Mouse (Mus musculus) midbrain, embryonic 13.5 days (tissue): ENCODE results near the gene Nsun2. TPM values are rescaled to one million over a fixed set of nuclear protein-coding genes. Genes with fewer than 3 reads are reported as not detected.
"Not testable (repeated sequence)": the region's sequence is repeated elsewhere in the genome, so short reads cannot be mapped to it uniquely, and the experiment has no call there.

ENCODE experiments used
- ATAC-seq: fragments of 200-750 bp; cut with Nextera tagmentation; 2 replicates; pipeline ENCODE4 v1.8.0; 2017; ENCODE audit warnings: mild to moderate bottlenecking, moderate TSS enrichment, moderate library complexity
- H3K27ac ChIP-seq: fragments of 300-500 bp; sonication (generic); 2 replicates; pipeline ENCODE4 v1.5.1; 2015; ENCODE audit warnings: inconsistent platforms, mild to moderate bottlenecking, moderate library complexity
- H3K27me3 ChIP-seq: fragments of 300-500 bp; sonication (generic); 2 replicates; pipeline ENCODE4 v1.6.1; 2015; ENCODE audit warnings: mild to moderate bottlenecking, inconsistent platforms
- H3K36me3 ChIP-seq: fragments of 300-500 bp; sonication (generic); 2 replicates; pipeline ENCODE4 v1.6.1; 2015; ENCODE audit warnings: mild to moderate bottlenecking, inconsistent platforms
- H3K4me1 ChIP-seq: fragments of 300-500 bp; sonication (generic); replicated peaks from 2 replicates; pipeline ENCODE4 v1.6.1; 2015; ENCODE audit warnings: inconsistent platforms
- H3K4me2 ChIP-seq: fragments of 300-500 bp; sonication (generic); replicated peaks from 2 replicates; pipeline ENCODE4 v1.6.1; 2015; ENCODE audit warnings: moderate library complexity, mild to moderate bottlenecking, inconsistent platforms
- H3K4me3 ChIP-seq: fragments of 300-500 bp; sonication (generic); replicated peaks from 2 replicates; pipeline ENCODE4 v1.5.1; 2015; ENCODE audit warnings: mild to moderate bottlenecking, inconsistent platforms
- H3K9ac ChIP-seq: fragments of 300-500 bp; sonication (generic); replicated peaks from 2 replicates; pipeline ENCODE4 v1.6.1; 2015; ENCODE audit warnings: mild to moderate bottlenecking, inconsistent platforms
- H3K9me3 ChIP-seq: fragments of 300-500 bp; sonication (generic); 2 replicates; pipeline ENCODE4 v1.6.1; 2016; ENCODE audit warnings: mild to moderate bottlenecking, inconsistent platforms
- WGBS: fragments of 180-500 bp; shearing (Covaris S2); methylation state at CpG from one replicate; pipeline ENCODE4 v1.1.7; 2015; 5-methylcytosine and 5-hydroxymethylcytosine counted together
- polyA plus RNA-seq: library from polyadenylated mRNA; unstranded; fragments of >200 nt; fragmentation: Nextera tagmentation; extraction: Ambion mirVana; gene quantifications from 2 replicates; pipeline ENCODE4 v1.2.1, GENCODE M21; 2015

Nsun2 gene
- polyA plus RNA-seq, 1 experiment from 2014 or later, result 74.1 TPM

DNA sequence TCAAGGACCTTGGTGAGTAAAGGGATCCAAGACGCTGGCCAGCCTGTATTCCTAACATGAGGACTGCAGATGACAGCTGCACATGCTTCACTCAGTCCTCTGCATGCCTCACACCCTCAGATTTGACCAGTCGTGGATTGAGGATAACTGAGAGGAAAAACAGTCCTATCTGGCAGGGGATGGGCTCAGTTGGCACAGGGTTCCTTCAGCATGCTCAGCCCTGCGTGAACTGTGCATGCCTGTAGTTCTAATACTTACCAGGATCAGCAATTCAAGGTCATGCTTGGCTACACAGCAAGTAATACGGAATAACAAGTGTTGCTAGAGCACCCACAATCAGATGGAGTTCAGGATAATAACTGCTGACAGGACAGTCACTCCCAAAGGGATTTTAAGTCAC lies 98.1 kb downstream of the Nsun2 start:
- Histone ChIP-seq H3K9me3 (no peaks in the 10 kb centered on the region), H3K4me2 (no peak overlapping the region), H3K9ac (no peak overlapping the region), H3K4me1 (no peaks in the 10 kb centered on the region), H3K27ac (no peak overlapping the region), H3K27me3 (no peaks in the 10 kb centered on the region), H3K4me3 (no peak overlapping the region), H3K36me3 (peaks cover 98% of the 10 kb centered on the region)
- no peak for ATAC-seq
- 91% methylated on average over 4 of the region's 4 CpGs for WGBS

DNA sequence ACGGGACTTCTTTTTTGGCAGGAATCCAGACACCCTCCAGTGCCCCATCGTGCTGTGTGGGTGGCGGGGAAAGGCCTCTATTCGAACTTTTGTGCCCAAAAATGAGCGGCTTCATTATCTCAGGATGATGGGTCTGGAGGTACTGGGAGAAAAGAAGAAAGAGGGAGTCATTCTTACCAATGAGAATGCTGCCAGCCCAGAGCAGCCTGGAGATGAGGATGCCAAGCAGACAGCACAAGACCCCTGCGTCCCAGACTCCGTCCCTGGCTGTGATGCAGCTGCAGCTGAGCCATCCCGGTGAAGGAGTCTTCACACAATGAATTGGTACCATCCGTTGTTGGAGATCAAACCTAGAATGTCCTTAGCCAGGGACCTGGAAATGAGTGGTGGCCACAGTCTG lies 100.0 kb downstream of the Nsun2 start:
- Histone ChIP-seq H3K4me3 (no peak overlapping the region), H3K9me3 (no peaks in the 10 kb centered on the region), H3K27ac (no peak overlapping the region), H3K4me2 (no peak overlapping the region), H3K4me1 (no peaks in the 10 kb centered on the region), H3K36me3 (peaks cover 97% of the 10 kb centered on the region), H3K27me3 (no peaks in the 10 kb centered on the region), H3K9ac (no peak overlapping the region)
- no peak for ATAC-seq
- 88% methylated on average over 9 of the region's 9 CpGs for WGBS

DNA sequence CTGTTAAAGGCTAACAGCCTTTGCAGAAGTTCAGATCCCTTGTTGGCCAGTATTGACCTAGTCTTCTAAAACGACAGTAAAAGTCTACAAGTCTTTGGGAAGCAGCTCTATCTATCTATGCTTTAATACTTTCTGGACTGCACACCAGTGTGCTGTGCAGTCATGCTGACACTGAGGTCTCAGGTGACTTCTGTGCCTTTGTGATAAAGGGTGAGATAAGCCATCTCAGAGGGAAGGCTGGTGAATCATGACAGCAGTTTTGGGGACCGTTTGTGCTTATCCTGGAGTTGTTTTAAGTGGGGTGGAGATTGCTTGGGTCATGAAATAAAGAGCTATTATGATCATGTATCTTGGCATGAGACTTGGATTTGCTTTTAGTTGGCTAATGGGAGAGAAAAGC lies 100.4 kb downstream of the Nsun2 start:
- ATAC-seq, result no peak

DNA sequence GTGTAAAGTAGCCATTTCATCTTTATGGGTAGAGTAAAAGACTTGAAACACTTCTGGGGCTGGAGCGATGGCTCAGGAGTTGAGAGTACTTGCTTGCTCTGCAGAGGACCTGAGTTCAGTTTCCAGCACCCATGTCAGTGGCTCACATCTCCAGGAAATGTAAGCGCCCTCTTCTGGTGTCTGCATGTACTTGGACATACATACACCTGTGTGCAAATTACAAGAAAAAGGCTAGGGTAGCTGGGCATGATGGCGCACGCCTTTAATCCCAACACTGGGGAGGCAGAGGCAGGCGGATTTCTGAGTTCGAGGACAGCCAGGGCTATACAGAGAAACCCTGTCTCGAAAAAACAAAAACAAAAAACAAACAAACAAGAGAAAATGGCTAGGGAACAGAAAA lies 102.3 kb downstream of the Nsun2 start:
- WGBS, result 98% methylated on average over 7 of the region's 7 CpGs
- H3K27me3 ChIP-seq, H3K27ac ChIP-seq, H3K4me1 ChIP-seq, H3K4me2 ChIP-seq, H3K9me3 ChIP-seq, H3K4me3 ChIP-seq, ATAC-seq, H3K9ac ChIP-seq: not testable (repeated sequence)
- H3K36me3 ChIP-seq, result peaks cover 97% of the 10 kb centered on the region

More for the DNA sequence above, 100.4 kb downstream of the Nsun2 start:
- no peaks in the 10 kb centered on the region for H3K4me1 ChIP-seq
- no peak overlapping the region for H3K4me2 ChIP-seq
- H3K9me3 ChIP-seq, result no peaks in the 10 kb centered on the region
- H3K9ac ChIP-seq, result no peak overlapping the region
- 91% methylated on average over 2 of the region's 2 CpGs for WGBS
- H3K27ac ChIP-seq, result no peak overlapping the region
- no peak overlapping the region for H3K4me3 ChIP-seq
- H3K27me3 ChIP-seq, result no peaks in the 10 kb centered on the region
- H3K36me3 ChIP-seq, result peaks cover 97% of the 10 kb centered on the region

DNA sequence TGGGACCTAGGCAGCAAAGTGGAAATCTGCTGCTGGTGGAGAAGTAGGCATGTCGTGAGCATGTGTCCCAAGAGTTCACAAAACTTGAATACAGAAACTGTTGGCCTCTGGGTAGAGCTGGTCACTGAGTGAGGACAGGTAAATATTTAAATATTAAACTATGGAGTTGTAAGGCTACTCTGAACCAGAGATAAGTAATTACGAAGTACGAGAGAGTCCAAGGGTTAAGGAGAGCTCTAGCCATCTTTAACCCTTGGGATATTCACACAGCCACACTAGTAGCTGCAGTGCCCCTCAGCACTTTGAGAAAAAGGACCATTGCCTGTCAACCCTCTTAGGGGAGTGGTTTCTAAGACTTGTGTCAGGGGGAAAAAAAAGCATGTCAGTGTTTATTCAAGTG lies 102.8 kb downstream of the Nsun2 start:
- Histone ChIP-seq H3K9me3 (no peaks in the 10 kb centered on the region), H3K27ac (no peak overlapping the region), H3K36me3 (peaks cover 95% of the 10 kb centered on the region), H3K4me1 (no peaks in the 10 kb centered on the region), H3K9ac (no peak overlapping the region), H3K4me2 (no peak overlapping the region), H3K4me3 (no peak overlapping the region), H3K27me3 (no peaks in the 10 kb centered on the region)
- 92% methylated on average over 3 of the region's 3 CpGs for WGBS
- ATAC-seq, result no peak

DNA sequence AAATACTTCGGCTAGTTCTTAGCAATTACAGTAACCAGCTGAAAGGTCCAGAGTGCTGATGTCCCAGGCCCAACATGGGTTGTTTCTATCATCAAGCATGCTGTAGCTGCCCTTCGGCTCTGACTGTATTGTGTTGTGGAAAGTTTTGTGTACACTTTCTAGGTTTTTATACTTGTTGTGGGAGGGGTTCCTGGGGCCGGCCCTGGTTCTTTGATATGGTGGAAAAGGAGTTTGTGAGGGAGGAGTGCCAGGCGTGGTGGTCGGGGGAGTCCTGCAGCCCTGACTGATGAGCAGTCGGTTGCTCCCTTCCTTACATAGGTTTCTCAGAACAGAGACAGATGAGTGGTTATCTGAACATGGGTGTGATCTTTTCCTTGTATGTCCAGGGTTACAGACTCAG lies 103.3 kb downstream of the Nsun2 start:
- Histone ChIP-seq H3K9ac (no peak overlapping the region), H3K27ac (no peak overlapping the region), H3K4me3 (no peak overlapping the region), H3K4me1 (no peaks in the 10 kb centered on the region), H3K27me3 (no peaks in the 10 kb centered on the region), H3K36me3 (peaks cover 91% of the 10 kb centered on the region), H3K4me2 (no peak overlapping the region), H3K9me3 (no peaks in the 10 kb centered on the region)
- ATAC-seq, result no peak
- WGBS, result 93% methylated on average over 6 of the region's 6 CpGs

DNA sequence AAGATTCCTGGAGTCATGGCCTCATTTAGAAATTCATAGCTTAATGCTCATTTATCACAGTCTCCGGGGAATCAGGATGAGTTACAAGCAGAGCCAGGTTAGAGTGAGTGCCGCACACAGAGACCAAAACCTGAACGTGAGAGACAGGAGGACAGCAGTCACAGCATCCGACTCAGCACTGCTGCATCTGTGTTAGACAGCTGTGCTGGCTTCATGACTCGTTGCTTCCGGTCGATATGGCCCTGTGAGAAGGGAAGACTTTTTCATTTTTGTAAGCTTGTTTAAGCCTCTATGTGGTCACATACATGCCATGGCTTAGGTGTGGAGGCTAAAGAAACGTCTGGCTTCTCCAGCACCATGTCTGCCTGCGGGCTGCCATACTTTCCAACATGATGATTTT lies 104.1 kb downstream of the Nsun2 start:
- ATAC-seq, result no peak
- H3K4me2 ChIP-seq, result no peak overlapping the region
- no peak overlapping the region for H3K27ac ChIP-seq
- H3K9me3 ChIP-seq, result no peaks in the 10 kb centered on the region
- H3K4me1 ChIP-seq, result no peaks in the 10 kb centered on the region
- no peak overlapping the region for H3K4me3 ChIP-seq
- H3K9ac ChIP-seq, result no peak overlapping the region
- peaks cover 82% of the 10 kb centered on the region for H3K36me3 ChIP-seq
- H3K27me3 ChIP-seq, result no peaks in the 10 kb centered on the region
- WGBS, result 95% methylated on average over 9 of the region's 9 CpGs

DNA sequence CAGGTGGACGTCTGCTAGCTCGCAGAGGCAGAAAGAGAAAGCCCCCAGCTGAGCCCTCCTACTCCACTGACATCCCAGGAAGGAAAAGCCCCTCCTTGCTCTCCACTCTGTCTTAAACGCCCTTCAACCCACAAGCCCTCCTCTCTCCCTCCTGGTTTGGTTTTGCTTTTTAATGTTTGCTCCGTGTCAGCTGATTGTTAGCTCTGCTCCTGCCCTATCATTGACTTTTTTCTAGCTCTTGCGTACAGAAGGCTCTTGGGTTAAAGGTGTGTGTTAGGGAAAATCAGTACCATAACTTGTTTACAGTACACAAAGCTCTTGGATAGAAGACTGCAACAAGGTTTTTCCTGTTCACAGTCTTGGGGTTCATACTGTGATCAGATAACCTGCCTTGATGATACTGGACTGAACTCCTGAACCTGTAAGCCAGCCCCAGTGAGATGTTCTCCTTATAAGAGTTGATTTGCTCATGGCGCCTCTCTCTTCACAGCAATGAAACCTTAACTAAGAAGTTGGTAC lies 104.6 kb downstream of the Nsun2 start:
- H3K4me1 ChIP-seq, result no peaks in the 10 kb centered on the region
- no peaks in the 10 kb centered on the region for H3K27me3 ChIP-seq
- peaks cover 78% of the 10 kb centered on the region for H3K36me3 ChIP-seq
- H3K9me3 ChIP-seq, result no peaks in the 10 kb centered on the region
- H3K4me3 ChIP-seq, result no peak overlapping the region
- no peak for ATAC-seq
- no peak overlapping the region for H3K9ac ChIP-seq
- H3K27ac ChIP-seq, result no peak overlapping the region
- WGBS, result 90% methylated on average over 6 of the region's 6 CpGs
- H3K4me2 ChIP-seq, result no peak overlapping the region

DNA sequence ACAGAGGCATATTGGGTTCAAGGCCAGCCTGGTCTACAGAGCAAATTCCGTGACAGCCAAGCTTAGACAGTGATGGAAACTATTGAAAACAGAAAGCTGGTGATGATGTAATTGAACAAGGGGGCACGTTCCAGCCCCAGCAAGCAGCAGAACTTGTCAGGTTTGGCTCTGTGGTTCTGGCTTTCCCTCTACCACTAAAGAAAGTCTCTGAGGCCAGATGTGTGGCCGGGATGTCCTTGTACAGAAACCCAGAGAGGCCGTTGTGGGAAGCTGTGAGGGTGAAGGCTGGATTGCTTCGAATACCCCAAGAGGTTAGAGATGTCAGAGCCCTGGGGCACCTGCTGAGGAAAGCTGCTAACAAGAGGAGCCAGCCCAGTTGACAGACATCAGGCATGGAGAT lies 105.7 kb downstream of the Nsun2 start:
- 90% methylated on average over 5 of the region's 5 CpGs for WGBS
- no peaks in the 10 kb centered on the region for H3K27me3 ChIP-seq
- H3K4me1 ChIP-seq, result no peaks in the 10 kb centered on the region
- H3K27ac ChIP-seq, result no peak overlapping the region
- ATAC-seq, result no peak
- peaks cover 67% of the 10 kb centered on the region for H3K36me3 ChIP-seq
- H3K9ac ChIP-seq, result no peak overlapping the region
- no peak overlapping the region for H3K4me2 ChIP-seq
- no peak overlapping the region for H3K4me3 ChIP-seq
- no peaks in the 10 kb centered on the region for H3K9me3 ChIP-seq

DNA sequence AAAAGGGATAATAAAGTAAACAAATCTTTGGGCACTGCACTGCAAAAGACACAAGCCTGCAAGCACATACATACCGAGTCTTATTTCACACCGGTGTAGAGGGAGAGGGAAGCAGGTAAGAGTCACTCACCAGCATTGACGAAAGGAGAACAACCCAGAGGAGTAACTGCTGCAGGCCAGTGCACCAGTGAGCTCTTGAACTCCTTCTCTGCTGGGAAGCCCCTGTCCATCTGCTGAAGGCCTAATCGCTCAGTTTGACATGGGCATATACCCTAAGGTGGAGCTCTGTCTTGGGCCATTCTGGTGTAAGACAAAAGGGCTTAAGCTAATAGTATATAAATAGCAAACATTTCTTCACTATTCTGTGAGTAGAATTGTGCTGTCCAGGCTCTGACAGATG lies 106.6 kb downstream of the Nsun2 start:
- ATAC-seq, result no peak
- Histone ChIP-seq H3K4me1 (no peaks in the 10 kb centered on the region), H3K36me3 (peaks cover 58% of the 10 kb centered on the region), H3K9me3 (no peaks in the 10 kb centered on the region), H3K4me2 (no peak overlapping the region), H3K4me3 (no peak overlapping the region), H3K9ac (no peak overlapping the region), H3K27ac (no peak overlapping the region), H3K27me3 (no peaks in the 10 kb centered on the region)
- WGBS, result 94% methylated on average over 4 of the region's 4 CpGs

DNA sequence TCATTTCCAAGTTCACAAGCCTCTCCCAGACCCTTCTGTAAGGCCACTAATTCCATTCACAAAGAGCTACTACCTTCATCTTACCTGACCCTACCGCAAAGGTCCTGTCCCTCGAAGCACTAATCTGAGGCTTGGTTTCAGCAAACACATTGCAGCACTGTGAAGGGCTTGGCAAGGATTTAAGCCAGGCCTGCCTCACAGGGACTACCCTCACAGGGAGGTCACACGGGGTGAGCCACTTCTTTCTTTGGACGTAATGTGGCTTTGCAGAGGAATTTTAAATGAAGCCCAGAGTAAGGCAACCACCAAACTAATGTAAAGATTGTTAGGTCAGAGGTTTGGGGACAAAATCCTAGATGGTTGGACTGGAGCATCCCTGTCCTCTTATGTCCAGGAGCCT lies 107.0 kb downstream of the Nsun2 start:
- Histone ChIP-seq H3K27me3 (no peaks in the 10 kb centered on the region), H3K27ac (no peak overlapping the region), H3K9ac (no peak overlapping the region), H3K4me2 (no peak overlapping the region), H3K4me3 (no peak overlapping the region), H3K36me3 (peaks cover 54% of the 10 kb centered on the region), H3K4me1 (no peaks in the 10 kb centered on the region), H3K9me3 (no peaks in the 10 kb centered on the region)
- WGBS, result 87% methylated on average over 4 of the region's 4 CpGs
- ATAC-seq, result no peak

DNA sequence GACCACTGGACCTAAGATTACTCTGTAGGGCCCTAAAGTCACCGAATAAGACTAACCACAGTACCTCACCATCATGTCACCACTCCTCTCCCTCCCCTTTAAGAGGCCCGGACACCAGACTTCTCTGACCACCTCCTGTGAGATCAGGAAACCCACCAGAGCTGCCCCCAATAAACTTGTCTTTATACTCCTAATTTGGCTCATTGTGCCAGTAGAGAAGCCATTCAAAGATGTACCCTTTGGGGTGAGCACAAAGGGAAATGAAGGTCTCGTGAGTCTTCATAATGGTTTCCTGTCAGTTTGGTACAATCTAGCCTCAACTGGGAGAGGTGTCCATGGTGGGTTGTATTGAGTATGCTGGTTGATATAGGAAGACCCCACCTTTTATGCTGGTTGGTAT lies 107.5 kb downstream of the Nsun2 start:
- Histone ChIP-seq H3K4me2 (no peak overlapping the region), H3K36me3 (peaks cover 50% of the 10 kb centered on the region), H3K27ac (no peak overlapping the region), H3K4me1 (no peaks in the 10 kb centered on the region), H3K27me3 (no peaks in the 10 kb centered on the region), H3K9me3 (no peaks in the 10 kb centered on the region), H3K4me3 (no peak overlapping the region), H3K9ac (no peak overlapping the region)
- no peak for ATAC-seq
- WGBS, result 88% methylated on average over 3 of the region's 3 CpGs

DNA sequence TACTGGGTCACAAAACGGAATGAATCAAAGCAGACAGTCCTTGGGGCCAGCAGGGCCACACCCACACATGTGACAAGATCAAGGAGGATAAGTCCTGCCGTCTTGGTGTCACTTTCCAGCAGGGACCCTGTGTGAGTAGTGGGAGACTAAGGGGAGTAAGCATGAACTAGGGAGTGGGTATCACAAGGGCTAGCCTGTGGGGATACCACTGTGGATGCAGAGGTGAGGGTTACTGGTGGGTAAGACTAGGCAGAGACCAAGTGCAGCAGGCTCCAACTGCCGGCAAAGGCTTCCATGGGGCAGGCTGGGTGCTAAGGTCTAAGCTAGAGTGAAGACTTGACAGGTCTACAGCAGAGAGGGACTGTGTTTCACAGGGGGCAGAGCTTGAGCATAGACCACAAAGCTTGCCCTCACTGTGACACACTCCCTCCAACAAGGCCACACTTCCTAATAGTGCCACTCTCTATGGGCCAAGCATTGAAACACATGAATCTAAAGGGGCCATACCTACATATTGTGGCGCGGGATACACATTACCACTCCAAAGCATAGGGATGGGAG lies 109.2 kb downstream of the Nsun2 start:
- H3K36me3 ChIP-seq, result peaks cover 34% of the 10 kb centered on the region
- WGBS, result 77% methylated on average over 5 of the region's 5 CpGs
- H3K9ac ChIP-seq, result no peak overlapping the region
- ATAC-seq, result no peak
- H3K9me3 ChIP-seq, result no peaks in the 10 kb centered on the region
- H3K4me1 ChIP-seq, result no peaks in the 10 kb centered on the region
- no peak overlapping the region for H3K27ac ChIP-seq
- H3K4me3 ChIP-seq, result no peak overlapping the region
- no peak overlapping the region for H3K4me2 ChIP-seq
- no peaks in the 10 kb centered on the region for H3K27me3 ChIP-seq
